Mouse (Mus musculus) CH12.LX (cell line): ENCODE results near the gene Sbf2. TPM values are rescaled to one million over a fixed set of nuclear protein-coding genes. Genes with fewer than 3 reads are reported as not detected.

ENCODE experiments used
- DNase-seq: peaks from one replicate; pipeline ENCODE4 v3.0.0-alpha.2; 2013; ENCODE audit errors: extremely low read depth
- H3K27ac ChIP-seq: 2 replicates; pipeline ENCODE4 v1.5.1; 2012; ENCODE audit warnings: low read depth, mild to moderate bottlenecking, control low read depth, moderate library complexity; ENCODE audit not compliant: insufficient read depth
- H3K27me3 ChIP-seq: replicated peaks from 2 replicates; pipeline ENCODE3; 2012; ENCODE audit warnings: inconsistent platforms
- H3K36me3 ChIP-seq, 2 experiments: replicated peaks in 1 of 2; 2 replicates each; pipeline versions ENCODE3 to v1.6.1; 2012; ENCODE audit warnings: inconsistent platforms in 1 of 2, low read length in 1 of 2, mild to moderate bottlenecking in 1 of 2, mixed read lengths in 1 of 2, moderate library complexity in 1 of 2; ENCODE audit not compliant: control insufficient read depth in 1 of 2, insufficient read depth in 1 of 2
- H3K4me1 ChIP-seq, 2 experiments: 2 replicates each; pipeline ENCODE4 v1.6.1; 2012; ENCODE audit warnings: inconsistent platforms in 1 of 2, moderate library complexity in 1 of 2; ENCODE audit not compliant: insufficient read depth in 2 of 2, control insufficient read depth in 1 of 2
- H3K4me2 ChIP-seq: 2 replicates; pipeline ENCODE4 v1.6.1; 2012; ENCODE audit warnings: low read depth, mild to moderate bottlenecking, control low read depth; ENCODE audit not compliant: poor library complexity, insufficient read depth, severe bottlenecking
- H3K4me3 ChIP-seq, 3 experiments: fragments of 150-350 bp in 1 of 3; sonication (generic) in 1 of 3; replicated peaks in 1 of 3; 2 replicates each; pipeline versions ENCODE3 to v1.5.1; 2011 to 2012; ENCODE audit warnings: low read depth in 2 of 3, low read length in 2 of 3, mild to moderate bottlenecking in 2 of 3, moderate library complexity in 2 of 3, control low read depth in 1 of 3, improper control_type of control experiment in 1 of 3, inconsistent platforms in 1 of 3, mixed read lengths in 1 of 3; ENCODE audit not compliant: poor library complexity in 1 of 3
- H3K79me2 ChIP-seq: replicated peaks from 2 replicates; pipeline ENCODE4 v1.6.1; 2012; ENCODE audit warnings: mild to moderate bottlenecking, moderate library complexity; ENCODE audit not compliant: control insufficient read depth, poor library complexity, insufficient read depth, severe bottlenecking; ENCODE audit errors: extremely low read depth
- H3K9ac ChIP-seq: 2 replicates; pipeline ENCODE4 v1.6.1; 2012; ENCODE audit warnings: low read depth, mild to moderate bottlenecking, control low read depth, moderate library complexity; ENCODE audit not compliant: insufficient read depth
- H3K9me3 ChIP-seq: replicated peaks from 2 replicates; pipeline ENCODE3; 2012; ENCODE audit warnings: low read length, inconsistent platforms, mixed read lengths
- CHD1 ChIP-seq: IDR thresholded peaks from 2 replicates; pipeline ENCODE4 v1.6.1; 2012; ENCODE audit warnings: low read depth, low read length, improper control_type of control experiment, inconsistent platforms
- ELF1 ChIP-seq: IDR thresholded peaks from 2 replicates; pipeline ENCODE4 v1.6.1; 2014; ENCODE audit warnings: low read depth, mild to moderate bottlenecking, inconsistent platforms, low read length, improper control_type of control experiment
- EP300 ChIP-seq: IDR thresholded peaks from 2 replicates; pipeline ENCODE4 v1.6.1; 2011; ENCODE audit warnings: low read length, improper control_type of control experiment
- ETS1 ChIP-seq: conservative IDR thresholded peaks from 2 replicates; pipeline ENCODE4 v1.6.1; 2012; ENCODE audit warnings: low read depth, mild to moderate bottlenecking, inconsistent platforms, low read length, improper control_type of control experiment, moderate library complexity
- GABPA ChIP-seq: IDR thresholded peaks from 2 replicates; pipeline ENCODE4 v1.6.1; 2012; ENCODE audit warnings: low read depth, low read length, improper control_type of control experiment, inconsistent platforms; ENCODE audit not compliant: insufficient replicate concordance
- HCFC1 ChIP-seq: IDR thresholded peaks from 2 replicates; pipeline ENCODE4 v1.6.1; 2012; ENCODE audit warnings: low read depth, mild to moderate bottlenecking, inconsistent platforms, low read length, improper control_type of control experiment
- IRF4 ChIP-seq: IDR thresholded peaks from 2 replicates; pipeline ENCODE4 v1.6.1; 2014; ENCODE audit warnings: low read depth, mild to moderate bottlenecking, inconsistent platforms, low read length, improper control_type of control experiment
- JUN ChIP-seq: IDR thresholded peaks from 2 replicates; pipeline ENCODE4 v1.6.1; 2011; ENCODE audit warnings: low read depth, mild to moderate bottlenecking, low read length, improper control_type of control experiment, moderate library complexity; ENCODE audit not compliant: insufficient read depth
- JUND ChIP-seq: conservative IDR thresholded peaks from 2 replicates; pipeline ENCODE4 v1.6.1; 2011; ENCODE audit warnings: low read depth, low read length, improper control_type of control experiment
- MAX ChIP-seq: IDR thresholded peaks from 2 replicates; pipeline ENCODE4 v1.6.1; 2011; ENCODE audit warnings: low read length, improper control_type of control experiment
- MAZ ChIP-seq: IDR thresholded peaks from 2 replicates; pipeline ENCODE4 v1.6.1; 2012; ENCODE audit warnings: low read depth, mild to moderate bottlenecking, inconsistent platforms, low read length, improper control_type of control experiment, moderate library complexity
- MEF2A ChIP-seq: IDR thresholded peaks from 2 replicates; pipeline ENCODE4 v1.6.1; 2014; ENCODE audit warnings: low read depth, mild to moderate bottlenecking, inconsistent platforms, low read length, improper control_type of control experiment, borderline replicate concordance
- PAX5 ChIP-seq: IDR thresholded peaks from 2 replicates; pipeline ENCODE4 v1.6.1; 2012; ENCODE audit warnings: low read length, inconsistent platforms, mixed read lengths
- RCOR1 ChIP-seq: conservative IDR thresholded peaks from 2 replicates; pipeline ENCODE4 v1.6.1; 2012; ENCODE audit warnings: low read depth, mild to moderate bottlenecking, inconsistent platforms, low read length, improper control_type of control experiment
- TBP ChIP-seq: conservative IDR thresholded peaks from 2 replicates; pipeline ENCODE4 v1.6.1; 2011; ENCODE audit warnings: low read depth, low read length, improper control_type of control experiment
- TCF12 ChIP-seq: IDR thresholded peaks from 2 replicates; pipeline ENCODE4 v1.6.1; 2014; ENCODE audit warnings: low read depth, mild to moderate bottlenecking, inconsistent platforms, low read length, improper control_type of control experiment
- USF2 ChIP-seq: conservative IDR thresholded peaks from 2 replicates; pipeline ENCODE4 v1.6.1; 2011; ENCODE audit warnings: low read depth, low read length, improper control_type of control experiment
- ZC3H11A ChIP-seq: IDR thresholded peaks from 2 replicates; pipeline ENCODE4 v1.6.1; 2012; ENCODE audit warnings: low read depth, mild to moderate bottlenecking, inconsistent platforms, low read length, improper control_type of control experiment
- ZMIZ1 ChIP-seq: IDR thresholded peaks from 2 replicates; pipeline ENCODE4 v1.6.1; 2012; ENCODE audit warnings: low read depth, mild to moderate bottlenecking, inconsistent platforms, low read length, improper control_type of control experiment
- ZNF384 ChIP-seq: IDR thresholded peaks from 2 replicates; pipeline ENCODE4 v1.6.1; 2012; ENCODE audit warnings: low read depth, low read length, improper control_type of control experiment, inconsistent platforms
- dilution Hi-C: fragments of 300-500 bp; cut with MboI; formaldehyde crosslinking; loops from 2 replicates; pipeline ENCODE4 v1.14.3; 2020; ENCODE audit warnings: low sequenced_read_pairs; ENCODE audit not compliant: extremely low pct_unique_long_range_greater_than_20kb, extremely low pct_ligation_motif_present
- in situ Hi-C: fragments of 300-500 bp; cut with MboI; formaldehyde crosslinking; loops from 3 replicates; pipeline ENCODE4 v1.14.3; 2019; ENCODE audit warnings: low sequenced_read_pairs, low pct_ligation_motif_present, low pct_unique_long_range_greater_than_20kb, mixed read lengths
- polyA plus RNA-seq: library from polyadenylated mRNA; unstranded; fragments of >175 nt; gene quantifications from 2 replicates; pipeline ENCODE4 v1.2.1, GENCODE M21; 2012; ENCODE audit warnings: low read depth; ENCODE audit not compliant: insufficient read length
- total RNA-seq, 2 experiments: library from RNA; depleted of rRNA; stranded (reverse); fragments of 300-350 nt in 1 of 2; fragments of >200 nt in 1 of 2; gene quantifications; 2 replicates each; pipeline ENCODE4 v1.2.3; 2012 to 2014

The Sbf2 gene
- total and polyA plus RNA-seq, 3 experiments, result 9.5 to 21.5 (median 11.4) TPM

DNA sequence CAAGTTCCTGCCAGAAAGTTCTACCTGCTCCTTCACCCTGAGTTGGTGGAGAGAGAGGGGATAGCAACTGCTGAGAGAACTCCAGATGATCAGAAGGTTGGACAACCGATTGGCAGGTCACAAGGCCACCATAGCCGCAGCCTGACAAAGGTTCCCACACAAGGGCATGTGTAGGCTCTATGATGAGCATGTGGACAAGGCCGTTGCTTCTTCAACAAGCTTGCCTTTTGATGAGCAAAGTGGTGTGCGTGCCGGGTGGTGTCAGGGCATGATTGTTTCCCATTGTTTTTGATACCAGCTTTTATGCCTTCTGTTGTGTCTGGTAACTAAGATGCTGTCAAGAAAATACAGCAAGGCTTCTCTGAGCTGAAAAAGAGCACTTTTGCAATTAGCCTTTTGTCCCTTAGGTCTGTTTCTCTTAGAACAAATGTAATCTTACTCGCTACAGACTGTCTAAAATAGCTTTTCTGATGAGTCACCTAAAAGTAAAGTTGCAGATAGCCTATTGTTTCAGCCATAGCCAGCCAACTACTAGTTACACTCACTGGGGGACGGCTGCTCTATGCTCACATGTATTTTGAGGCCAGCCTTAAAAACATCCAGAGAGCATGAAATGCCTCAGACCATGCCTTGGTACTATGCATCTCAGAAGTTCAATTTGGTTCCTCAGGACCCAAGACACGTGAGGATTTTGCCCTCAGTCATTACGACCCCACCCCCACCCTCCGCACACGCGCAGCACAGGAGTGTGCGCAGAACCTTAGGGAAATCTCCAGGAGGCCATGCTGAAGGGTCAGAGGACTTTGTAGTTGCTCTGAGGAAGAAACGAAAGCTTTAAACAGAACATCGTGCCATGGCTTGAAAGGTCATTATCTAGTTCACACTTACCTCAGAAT is 33.1 kb upstream of the Sbf2 start:
- Histone ChIP-seq H3K27me3 (no peaks in the 10 kb centered on the region), H3K27ac (no peak overlapping the region), H3K4me1 (peaks cover 3 to 12% of the 10 kb centered on the region in 2 experiments; a peak in 3 of 4 replicates), H3K9ac (no peak overlapping the region), H3K4me2 (no peak overlapping the region), H3K9me3 (peaks cover 8% of the 10 kb centered on the region), H3K36me3 (no peaks in the 10 kb centered on the region), H3K79me2 (no peaks in the 10 kb centered on the region), H3K4me3 (no peak overlapping the region)
- in situ Hi-C loops (no loop called here), dilution Hi-C loops (no loop called here)
- DNase-seq, result no peak
- no peak for TF ChIP-seq MAX
- TF ChIP-seq MAZ, result no peak
- TF ChIP-seq MEF2A, result no peak
- no peak for TF ChIP-seq ELF1
- no peak for TF ChIP-seq EP300
- TF ChIP-seq ZNF384, result no peak
- no peak for TF ChIP-seq GABPA
- no peak for TF ChIP-seq ZC3H11A

DNA sequence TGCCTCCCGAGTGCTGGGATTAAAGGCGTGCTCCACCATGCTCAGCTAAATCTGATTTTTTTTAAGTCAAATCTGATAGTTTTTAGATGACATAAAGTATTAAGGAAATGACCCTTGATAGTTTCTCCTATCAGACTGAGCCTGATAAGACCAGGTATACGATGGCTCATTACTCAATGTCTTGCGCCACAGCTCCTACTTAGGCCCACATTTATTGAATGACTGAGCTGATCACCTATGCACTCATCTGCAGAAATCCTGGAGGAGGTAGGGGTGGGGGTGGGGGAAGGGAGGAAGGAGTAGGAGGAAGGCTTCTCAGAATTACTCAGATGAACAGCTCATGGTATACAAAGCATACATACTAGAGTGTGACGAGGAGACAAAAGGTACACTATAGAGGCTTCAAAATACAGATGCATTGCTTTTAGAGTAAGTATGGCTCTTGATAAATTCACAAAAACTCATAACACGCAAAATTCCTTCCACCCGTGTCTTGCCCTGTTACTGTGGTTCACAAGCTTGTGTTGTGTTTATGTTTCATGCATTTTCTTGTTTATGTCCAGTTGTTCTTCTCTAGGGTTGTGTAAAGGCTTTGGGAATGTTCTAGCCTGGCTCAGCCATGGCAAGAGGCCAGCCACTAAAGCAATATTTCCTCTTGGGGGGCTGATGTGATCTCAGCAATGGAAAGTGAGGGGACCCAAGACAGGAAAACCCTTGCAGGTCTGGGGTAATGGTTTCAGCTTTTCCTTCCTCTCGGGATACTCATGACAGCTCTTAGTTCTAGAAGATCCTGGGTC is 32.1 kb upstream of the Sbf2 start:
- Histone ChIP-seq H3K9ac (no peak overlapping the region), H3K4me1 (peaks cover 3 to 12% of the 10 kb centered on the region in 2 experiments; a peak in 3 of 4 replicates), H3K4me3 (no peak overlapping the region), H3K4me2 (no peak overlapping the region), H3K79me2 (no peaks in the 10 kb centered on the region), H3K9me3 (peaks cover 8% of the 10 kb centered on the region), H3K27ac (no peak overlapping the region), H3K27me3 (no peaks in the 10 kb centered on the region), H3K36me3 (no peaks in the 10 kb centered on the region)
- dilution Hi-C loops (no loop called here), in situ Hi-C loops (no loop called here)
- TF ChIP-seq ETS1 (no peak), TCF12 (no peak), PAX5 (no peak), GABPA (no peak), EP300 (no peak), JUND (no peak), ZC3H11A (no peak), HCFC1 (no peak), MAZ (no peak), ELF1 (no peak), IRF4 (no peak), TBP (no peak), ZMIZ1 (no peak), USF2 (no peak), JUN (no peak), CHD1 (no peak), RCOR1 (no peak)
- no peak for DNase-seq
